Mouse (Mus musculus) forebrain, embryonic 10.5 days (tissue): ENCODE measurements around the gene Dusp12. TPM values are rescaled to one million over a fixed set of nuclear protein-coding genes. Genes with fewer than 3 reads are reported as not detected.

ENCODE experiments used
- DNase-seq: peaks from one replicate; pipeline ENCODE4 v3.0.0-alpha.2; 2017; ENCODE audit warnings: low spot score; ENCODE audit errors: extremely low spot score
- H3K27ac ChIP-seq: fragments of 300-500 bp; sonication (generic); 2 replicates; pipeline ENCODE4 v1.5.1; 2016; ENCODE audit warnings: mild to moderate bottlenecking
- H3K27me3 ChIP-seq: fragments of 300-500 bp; sonication (generic); 2 replicates; pipeline ENCODE4 v1.6.1; 2016; ENCODE audit warnings: mild to moderate bottlenecking; ENCODE audit not compliant: poor library complexity, severe bottlenecking
- H3K36me3 ChIP-seq: fragments of 300-500 bp; sonication (generic); replicated peaks from 2 replicates; pipeline ENCODE4 v1.6.1; 2016; ENCODE audit warnings: mild to moderate bottlenecking, moderate library complexity
- H3K4me1 ChIP-seq: fragments of 300-500 bp; sonication (generic); 2 replicates; pipeline ENCODE4 v1.6.1; 2016
- H3K4me3 ChIP-seq: fragments of 300-500 bp; sonication (generic); 2 replicates; pipeline ENCODE4 v1.5.1; 2016; ENCODE audit warnings: mild to moderate bottlenecking, moderate library complexity
- H3K9me3 ChIP-seq: fragments of 300-500 bp; sonication (generic); 2 replicates; pipeline ENCODE4 v1.6.1; 2016; ENCODE audit warnings: mild to moderate bottlenecking, moderate library complexity
- WGBS: fragments of 180-500 bp; shearing (Covaris S2); methylation state at CpG from one replicate; pipeline ENCODE4 v1.1.7; 2016; 5-methylcytosine and 5-hydroxymethylcytosine counted together
- polyA plus RNA-seq: library from polyadenylated mRNA; unstranded; fragments of >200 nt; fragmentation: Nextera tagmentation; extraction: Ambion mirVana; gene quantifications from 2 replicates; pipeline ENCODE4 v1.2.1, GENCODE M21; 2016

The Dusp12 gene
- polyA plus RNA-seq, 1 experiment from 2014 or later: 33.2 TPM

GRCm38 (mm10) chr1:170891646-170892045 lies 6.3 kb upstream of the Dusp12 start:
- no peaks in the 10 kb centered on the region for H3K36me3 ChIP-seq
- DNase-seq: no peak
- no peaks in the 10 kb centered on the region for H3K9me3 ChIP-seq
- H3K27ac ChIP-seq: no peak overlapping the region
- peaks cover 5% of the 10 kb centered on the region; the same call in 1 of the 2 replicates for H3K4me1 ChIP-seq
- H3K27me3 ChIP-seq: no peaks in the 10 kb centered on the region
- WGBS: 86% methylated on average over 2 of the region's 2 CpGs
- H3K4me3 ChIP-seq: no peak overlapping the region

DNA sequence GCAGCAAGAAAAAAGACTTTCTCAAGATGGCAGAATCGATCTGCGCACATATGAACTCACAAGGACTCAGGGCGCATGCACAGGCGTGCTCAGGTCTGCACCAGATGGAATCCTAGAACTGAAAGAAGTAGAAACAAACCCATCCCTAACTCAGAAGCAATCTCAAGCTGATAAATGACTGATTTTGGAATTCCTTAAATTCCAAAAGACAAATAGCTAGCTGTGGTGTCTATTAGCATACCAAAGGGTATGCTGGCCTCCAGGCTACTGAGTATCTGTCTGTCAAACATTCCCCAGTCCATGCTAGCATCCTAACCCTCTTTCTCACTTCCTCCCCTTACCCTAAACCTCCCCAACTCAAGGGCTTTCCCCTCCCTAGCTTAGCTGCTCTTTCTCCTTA lies 4.0 kb upstream of the Dusp12 start:
- Histone ChIP-seq H3K36me3 (no peaks in the 10 kb centered on the region), H3K4me3 (no peak overlapping the region), H3K9me3 (no peaks in the 10 kb centered on the region), H3K27ac (no peak overlapping the region), H3K4me1 (peaks cover 18% of the 10 kb centered on the region), H3K27me3 (no peaks in the 10 kb centered on the region)
- 78% methylated on average over 4 of the region's 4 CpGs for WGBS
- no peak for DNase-seq

DNA sequence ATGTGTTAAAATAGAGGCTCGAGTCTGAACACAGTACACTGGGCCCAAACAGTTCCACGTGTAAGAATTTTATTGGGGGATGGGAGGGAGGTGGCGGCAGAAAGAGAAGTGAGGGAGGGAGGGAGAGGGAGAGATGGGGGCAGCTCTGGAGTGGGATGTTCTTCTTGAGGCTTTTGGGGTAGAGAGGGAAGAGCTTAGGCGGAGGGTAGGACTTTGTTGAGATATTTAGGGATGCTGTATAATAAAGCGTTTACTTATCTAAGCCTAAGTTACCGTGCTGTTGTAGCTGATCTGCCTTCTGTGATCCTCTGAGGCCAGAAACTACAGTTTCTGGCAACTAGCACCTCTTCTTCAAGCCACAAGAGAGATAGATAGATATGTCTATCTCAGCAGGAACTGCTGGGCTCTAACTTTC lies 711 bp upstream of the Dusp12 start:
- no peak overlapping the region for H3K4me3 ChIP-seq
- 57% methylated on average over 6 of the region's 6 CpGs for WGBS
- peaks cover 25% of the 10 kb centered on the region for H3K4me1 ChIP-seq
- no peak overlapping the region for H3K27ac ChIP-seq
- DNase-seq: no peak
- H3K9me3 ChIP-seq: no peaks in the 10 kb centered on the region
- no peaks in the 10 kb centered on the region for H3K27me3 ChIP-seq
- peaks cover 12% of the 10 kb centered on the region for H3K36me3 ChIP-seq

DNA sequence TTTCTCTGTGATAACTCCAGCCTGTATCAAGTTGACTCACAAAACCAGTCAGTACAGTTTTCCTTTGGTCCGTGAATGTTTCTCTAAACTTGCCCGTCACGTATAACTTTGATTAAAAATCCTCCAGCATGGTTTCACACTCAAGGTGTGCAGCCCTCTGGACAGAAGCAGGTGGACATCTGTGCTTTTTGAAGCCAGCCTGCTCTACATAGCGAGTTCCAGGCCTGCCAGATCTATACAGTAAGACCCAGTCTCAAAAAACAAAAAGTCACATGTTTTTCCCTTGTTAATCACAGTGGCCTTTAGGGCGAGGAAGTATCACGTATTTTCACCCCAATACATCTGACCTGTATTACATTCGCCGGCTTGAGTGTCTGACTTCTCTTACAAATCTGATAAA lies 950 bp downstream of the Dusp12 start:
- Histone ChIP-seq H3K9me3 (no peaks in the 10 kb centered on the region), H3K36me3 (peaks cover 29% of the 10 kb centered on the region), H3K4me3 (peak overlapping the region; percentile 77), H3K27me3 (no peaks in the 10 kb centered on the region), H3K27ac (peak overlapping the region; percentile 91), H3K4me1 (peaks cover 22% of the 10 kb centered on the region)
- no peak for DNase-seq
- 31% methylated on average over 8 of the region's 8 CpGs for WGBS

DNA sequence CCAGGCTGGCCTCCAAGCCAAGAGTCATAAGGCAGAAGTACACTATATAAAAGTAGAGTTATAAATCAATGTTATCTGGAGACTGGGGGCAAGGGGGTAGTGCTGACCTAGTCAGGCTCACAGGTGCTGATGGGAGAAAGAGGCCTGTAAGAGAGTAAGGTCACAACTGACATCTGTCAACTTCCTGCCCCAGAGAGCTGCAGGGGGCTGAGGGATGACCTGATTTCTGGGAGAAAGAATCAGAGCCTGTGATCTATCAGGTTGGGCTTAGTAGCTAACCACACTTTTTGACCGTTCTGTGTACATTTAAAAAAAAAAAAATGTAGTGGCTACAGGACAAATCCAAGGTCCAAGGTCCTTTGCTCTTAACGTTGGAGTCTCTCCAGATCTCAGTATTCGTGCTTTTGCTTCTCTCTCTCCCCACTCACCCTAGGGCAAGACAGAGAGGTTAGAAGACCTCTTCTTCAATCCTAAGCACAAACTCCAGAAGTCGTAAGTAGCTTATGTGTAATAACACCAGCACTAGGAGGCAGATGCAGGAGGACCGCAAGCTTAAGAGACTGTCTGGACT lies 2.3 kb downstream of the Dusp12 start:
- no peaks in the 10 kb centered on the region for H3K27me3 ChIP-seq
- no peak overlapping the region for H3K4me3 ChIP-seq
- no peak for DNase-seq
- WGBS: 92% methylated on average over 5 of the region's 5 CpGs
- H3K4me1 ChIP-seq: peaks cover 21% of the 10 kb centered on the region
- H3K27ac ChIP-seq: no peak overlapping the region
- no peaks in the 10 kb centered on the region for H3K9me3 ChIP-seq
- H3K36me3 ChIP-seq: peaks cover 41% of the 10 kb centered on the region

- no peak for DNase-seq
- peaks cover 88% of the 10 kb centered on the region for H3K36me3 ChIP-seq
- 96% methylated on average over 5 of the region's 5 CpGs for WGBS
These were observed 8.4 kb downstream of the Dusp12 start for GRCm38 (mm10) chr1:170876906-170877305.

GRCm38 (mm10) chr1:170875676-170876075 lies 9.7 kb downstream of the Dusp12 start:
- 94% methylated on average over 3 of the region's 3 CpGs for WGBS
- no peaks in the 10 kb centered on the region for H3K9me3 ChIP-seq
- H3K27me3 ChIP-seq: no peaks in the 10 kb centered on the region
- no peaks in the 10 kb centered on the region for H3K4me1 ChIP-seq
- no peak overlapping the region for H3K4me3 ChIP-seq
- DNase-seq: no peak
- peaks cover 85% of the 10 kb centered on the region for H3K36me3 ChIP-seq
- H3K27ac ChIP-seq: no peak overlapping the region

More at GRCm38 (mm10) chr1:170876906-170877305, 8.4 kb downstream of the Dusp12 start:
- Histone ChIP-seq H3K9me3 (no peaks in the 10 kb centered on the region), H3K27me3 (no peaks in the 10 kb centered on the region), H3K4me1 (no peaks in the 10 kb centered on the region), H3K4me3 (no peak overlapping the region), H3K27ac (no peak overlapping the region)

DNA sequence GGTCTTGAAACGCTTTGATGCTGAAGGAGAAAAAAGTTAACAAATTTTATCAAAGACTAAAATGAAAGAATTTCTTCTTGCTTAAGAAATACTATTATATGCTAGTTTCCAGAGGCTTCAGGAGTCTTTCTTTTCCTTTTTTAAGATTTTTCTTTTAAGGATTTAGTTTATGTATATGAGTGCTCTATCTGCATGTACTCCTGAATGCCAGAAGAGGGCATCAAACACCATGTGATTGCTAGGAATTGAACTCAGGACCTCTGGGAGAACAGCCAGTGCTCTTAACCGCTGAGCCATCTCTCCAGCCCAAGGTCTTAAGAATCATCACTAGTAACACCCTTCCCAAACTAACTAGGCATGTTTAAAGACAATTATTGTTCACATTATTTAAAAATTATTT lies 13.4 kb downstream of the Dusp12 start:
- DNase-seq: no peak
- Histone ChIP-seq H3K4me1 (peaks cover 2% of the 10 kb centered on the region), H3K36me3 (peaks cover 50% of the 10 kb centered on the region), H3K27ac (no peak overlapping the region), H3K9me3 (no peaks in the 10 kb centered on the region), H3K27me3 (no peaks in the 10 kb centered on the region), H3K4me3 (no peak overlapping the region)
- WGBS: 92% methylated on average over 2 of the region's 2 CpGs

DNA sequence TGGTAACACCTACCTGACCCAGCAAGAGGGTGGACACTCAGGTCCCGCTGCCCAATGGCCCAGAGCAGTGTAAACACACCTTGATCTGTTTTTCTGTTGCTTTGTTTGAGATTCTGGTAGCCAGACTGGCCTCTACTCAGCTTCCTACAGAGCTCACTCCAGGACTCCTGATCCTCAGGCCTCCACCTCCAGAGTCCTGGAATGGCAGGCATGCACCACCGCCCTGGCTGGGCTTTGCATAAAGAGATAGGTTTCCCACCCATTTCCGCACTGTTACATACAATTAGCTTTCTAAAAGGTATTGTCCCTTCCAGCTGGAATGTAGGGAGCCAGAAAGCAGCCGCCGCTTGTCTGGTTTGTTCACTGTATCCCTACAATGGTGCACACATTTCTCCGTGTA lies 13.9 kb downstream of the Dusp12 start:
- H3K4me3 ChIP-seq: no peak overlapping the region
- peaks cover 8% of the 10 kb centered on the region for H3K4me1 ChIP-seq
- no peak for DNase-seq
- 88% methylated on average over 6 of the region's 6 CpGs for WGBS
- H3K36me3 ChIP-seq: peaks cover 45% of the 10 kb centered on the region
- no peaks in the 10 kb centered on the region for H3K9me3 ChIP-seq
- no peaks in the 10 kb centered on the region for H3K27me3 ChIP-seq
- no peak overlapping the region for H3K27ac ChIP-seq

DNA sequence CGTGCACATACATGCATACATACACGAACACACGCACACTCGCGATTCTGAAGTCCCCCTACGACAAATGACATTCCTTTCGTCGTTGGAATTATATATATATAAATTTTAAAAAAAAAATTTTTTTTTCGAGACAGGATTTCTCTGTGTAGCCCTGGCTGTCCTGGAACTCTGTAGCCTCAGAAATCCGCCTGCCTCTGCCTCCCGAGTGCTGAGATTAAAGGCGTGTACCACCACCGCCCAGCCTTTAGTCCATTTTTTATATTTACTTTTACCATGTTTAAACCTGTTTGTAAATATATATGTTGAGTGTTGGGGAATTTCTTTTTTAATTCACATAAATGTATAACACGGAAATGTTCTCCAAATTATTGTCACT lies 16.4 kb downstream of the Dusp12 start:
- DNase-seq: no peak
- WGBS: 22% methylated on average over 14 of the region's 14 CpGs

GRCm38 (mm10) chr1:170868107-170868904 lies 17.0 kb downstream of the Dusp12 start:
- H3K36me3 ChIP-seq: peaks cover 19% of the 10 kb centered on the region
- DNase-seq: peak; percentile 79
- no peaks in the 10 kb centered on the region for H3K9me3 ChIP-seq
- H3K27me3 ChIP-seq: no peaks in the 10 kb centered on the region
- H3K4me1 ChIP-seq: peaks cover 11% of the 10 kb centered on the region
- 1% methylated on average over 33 of the region's 33 CpGs for WGBS
- H3K4me3 ChIP-seq: peak overlapping the region; percentile 78
- H3K27ac ChIP-seq: peak overlapping the region; percentile 84

More for the DNA sequence above, 16.4 kb downstream of the Dusp12 start:
- Histone ChIP-seq H3K4me3 (peak overlapping the region; percentile 78), H3K36me3 (peaks cover 24% of the 10 kb centered on the region), H3K27ac (peak overlapping the region; percentile 84), H3K27me3 (no peaks in the 10 kb centered on the region), H3K9me3 (no peaks in the 10 kb centered on the region), H3K4me1 (peaks cover 11% of the 10 kb centered on the region)

DNA sequence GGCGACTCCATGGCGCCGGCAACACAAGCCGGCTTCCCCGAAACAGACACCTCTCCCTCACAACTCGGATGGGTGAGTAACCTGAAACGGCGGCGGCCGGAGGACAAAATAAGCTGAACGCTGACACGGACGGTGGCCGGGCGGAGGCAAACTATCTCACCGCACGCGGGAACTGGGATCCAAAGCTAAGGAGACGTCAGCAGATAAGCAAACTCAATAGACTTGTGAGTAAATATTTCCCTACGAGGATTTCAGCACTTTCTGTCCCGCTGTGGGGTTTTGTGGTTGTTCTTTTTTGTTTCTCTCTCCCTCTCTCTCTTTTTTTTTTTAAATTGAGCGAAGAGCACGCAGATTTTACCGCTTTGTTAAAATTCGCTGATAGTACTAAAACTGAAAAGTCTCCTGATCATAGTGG lies 17.6 kb downstream of the Dusp12 start, which contains the start of gene Atf6:
TSS of gene Atf6 (minus strand) at position 81 of the 415 bp plus-strand sequence.
- Histone ChIP-seq H3K27ac (peak within 1 kb of the TSS; percentile 84), H3K4me3 (peak within 1 kb of the TSS; percentile 78), H3K9me3 (no peaks in the 10 kb centered on the region), H3K27me3 (no peaks in the 10 kb centered on the region), H3K36me3 (peaks cover 16% of the 10 kb centered on the region), H3K4me1 (peaks cover 11% of the 10 kb centered on the region)
- WGBS: 0% methylated on average over 25 of the region's 25 CpGs
- DNase-seq: peak; percentile 94

DNA sequence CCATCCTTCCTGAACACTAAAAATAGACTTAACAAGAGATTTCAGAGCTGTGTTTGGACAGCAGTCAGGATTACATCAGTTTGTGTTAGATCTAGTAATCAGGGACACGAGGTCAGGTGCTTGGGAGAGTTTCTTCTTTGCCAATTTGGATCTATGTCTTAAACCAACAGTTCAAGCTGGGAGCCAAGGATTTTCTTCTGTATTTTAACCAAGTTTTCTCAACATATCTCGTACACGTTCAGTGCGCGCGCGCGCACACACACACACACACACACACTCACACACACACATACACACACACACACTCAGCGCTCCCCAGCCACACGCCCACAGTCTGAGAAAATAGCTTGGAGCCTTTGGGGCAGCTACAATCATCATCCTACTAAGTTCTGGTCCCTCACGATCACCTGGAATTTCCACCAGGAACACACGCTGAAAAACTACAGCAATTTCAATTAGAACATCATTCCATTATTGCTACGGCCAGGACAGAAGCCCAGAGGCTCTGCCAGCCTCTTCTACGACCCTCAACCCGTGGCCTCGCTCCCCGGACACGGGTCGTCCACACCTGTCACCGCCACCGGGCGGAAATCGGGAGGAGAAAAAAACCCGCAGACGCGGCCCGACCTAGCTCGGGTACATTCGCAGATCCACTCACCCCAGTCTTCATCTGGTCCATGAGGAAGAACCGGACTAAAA lies 18.2 kb downstream of the Dusp12 start:
- H3K4me1 ChIP-seq: peaks cover 11% of the 10 kb centered on the region
- DNase-seq: no peak
- peak overlapping the region; percentile 78 for H3K4me3 ChIP-seq
- peaks cover 11% of the 10 kb centered on the region for H3K36me3 ChIP-seq
- WGBS: 3% methylated on average over 30 of the region's 30 CpGs
- peak overlapping the region; percentile 84 for H3K27ac ChIP-seq
- no peaks in the 10 kb centered on the region for H3K9me3 ChIP-seq
- no peaks in the 10 kb centered on the region for H3K27me3 ChIP-seq
